Mouse (Mus musculus) neural tube, embryonic 14.5 days (tissue): ENCODE data around the gene Smok3a. TPM values are rescaled to one million over a fixed set of nuclear protein-coding genes. Genes with fewer than 3 reads are reported as not detected.

Experiments used
- ATAC-seq: fragments of 200-750 bp; cut with Nextera tagmentation; 2 replicates; pipeline ENCODE4 v1.8.0; 2017; ENCODE audit warnings: low read depth, mild to moderate bottlenecking, moderate TSS enrichment, moderate library complexity
- H3K27ac ChIP-seq: fragments of 300-500 bp; sonication (generic); 2 replicates; pipeline ENCODE4 v1.5.1; 2014; ENCODE audit warnings: low read depth, mild to moderate bottlenecking, control low read depth, low read length, moderate library complexity, mixed read lengths
- H3K27me3 ChIP-seq: fragments of 300-500 bp; sonication (generic); 2 replicates; pipeline ENCODE4 v1.6.1; 2014; ENCODE audit warnings: low read length; ENCODE audit not compliant: control insufficient read depth, insufficient read depth
- H3K36me3 ChIP-seq: fragments of 300-500 bp; sonication (generic); 2 replicates; pipeline ENCODE4 v1.6.1; 2014; ENCODE audit warnings: low read length, mixed read lengths; ENCODE audit not compliant: control insufficient read depth, insufficient read depth
- H3K4me1 ChIP-seq: fragments of 300-500 bp; sonication (generic); 2 replicates; pipeline ENCODE4 v1.6.1; 2014; ENCODE audit warnings: low read length; ENCODE audit not compliant: control insufficient read depth, insufficient read depth
- H3K4me2 ChIP-seq: fragments of 300-500 bp; sonication (generic); 2 replicates; pipeline ENCODE4 v1.6.1; 2014; ENCODE audit warnings: mild to moderate bottlenecking, low read depth, low read length, control low read depth
- H3K4me3 ChIP-seq: fragments of 300-500 bp; sonication (generic); 2 replicates; pipeline ENCODE4 v1.5.1; 2014; ENCODE audit warnings: low read depth, low read length, control low read depth, mixed read lengths
- H3K9ac ChIP-seq: fragments of 300-500 bp; sonication (generic); replicated peaks from 2 replicates; pipeline ENCODE4 v1.6.1; 2014; ENCODE audit warnings: low read depth, mild to moderate bottlenecking, control low read depth, low read length, mixed read lengths
- H3K9me3 ChIP-seq: fragments of 300-500 bp; sonication (generic); 2 replicates; pipeline ENCODE4 v1.6.1; 2016; ENCODE audit warnings: low read length; ENCODE audit not compliant: control insufficient read depth
- WGBS: fragments of 180-500 bp; shearing (Covaris S2); extraction: QIAGEN DNeasy Blood & Tissue Kit; methylation state at CpG from one replicate; pipeline ENCODE4 v1.1.7; 2014; 5-methylcytosine and 5-hydroxymethylcytosine counted together
- polyA plus RNA-seq: library from polyadenylated mRNA; unstranded; fragments of >200 nt; fragmentation: Nextera tagmentation; extraction: Ambion mirVana; gene quantifications from 2 replicates; pipeline ENCODE4 v1.2.1, GENCODE M21; 2014

Gene Smok3a
- polyA plus RNA-seq, 1 experiment from 2014 or later = not detected

DNA sequence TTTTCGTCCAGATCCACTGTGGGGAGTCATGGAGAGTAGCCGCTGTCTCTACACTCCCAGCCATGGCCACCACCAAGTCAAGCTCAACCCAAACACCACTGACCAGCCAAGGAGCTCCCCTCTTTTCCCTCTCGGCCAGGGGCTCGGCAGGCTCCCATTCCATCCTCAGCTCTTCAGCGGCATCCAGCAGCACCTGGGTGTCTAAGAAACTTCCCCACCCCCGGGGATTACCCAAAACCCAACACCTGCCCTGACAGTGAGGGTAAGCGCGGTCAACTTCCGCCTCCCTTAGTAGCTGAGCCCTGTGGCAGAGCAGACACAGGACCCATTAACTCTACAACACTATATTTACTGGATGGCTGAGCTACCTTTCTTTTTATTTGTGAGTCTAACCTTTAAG is 60.4 kb downstream of the Smok3a start:
- H3K27ac ChIP-seq = no peak overlapping the region
- H3K36me3 ChIP-seq = no peaks in the 10 kb centered on the region
- no peak for ATAC-seq
- H3K4me3 ChIP-seq = no peak overlapping the region
- no peaks in the 10 kb centered on the region for H3K9me3 ChIP-seq
- no peak overlapping the region for H3K9ac ChIP-seq
- 88% methylated on average over 9 of the region's 9 CpGs for WGBS
- H3K27me3 ChIP-seq = no peaks in the 10 kb centered on the region
- H3K4me2 ChIP-seq = no peak overlapping the region
- H3K4me1 ChIP-seq = peaks cover 4% of the 10 kb centered on the region

DNA sequence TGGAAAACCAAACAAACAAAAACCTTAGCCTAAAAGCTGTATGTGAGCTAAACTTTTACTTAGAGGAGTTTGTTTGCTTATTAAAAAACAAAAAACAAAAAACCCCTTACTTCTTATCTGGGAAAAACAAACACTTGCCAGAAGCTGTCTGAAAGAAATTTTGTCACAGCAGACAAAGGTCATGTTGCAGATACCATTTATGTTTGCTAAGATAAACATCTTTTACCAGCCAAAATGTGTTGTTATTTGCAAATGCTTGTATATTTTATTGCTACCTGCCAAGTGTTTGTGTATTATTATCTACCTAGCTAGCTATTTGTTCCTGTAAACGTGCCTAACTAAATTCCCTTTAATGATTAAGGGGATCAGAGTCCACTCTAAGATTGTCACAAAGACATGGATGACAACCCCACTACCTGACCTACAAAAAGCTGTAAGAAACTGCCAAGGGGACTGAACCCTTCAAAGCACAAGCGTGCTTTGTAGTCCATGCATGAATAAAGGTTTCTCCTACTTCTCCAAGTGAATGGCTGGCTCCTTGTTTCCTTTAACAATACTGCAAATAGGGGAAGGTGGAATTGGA is 62.3 kb downstream of the Smok3a start:
- Histone ChIP-seq H3K4me3 (no peak overlapping the region), H3K36me3 (peaks cover 4% of the 10 kb centered on the region; the same call in 1 of the 2 replicates), H3K9ac (no peak overlapping the region), H3K27me3 (no peaks in the 10 kb centered on the region), H3K4me2 (no peak overlapping the region), H3K9me3 (no peaks in the 10 kb centered on the region), H3K27ac (no peak overlapping the region), H3K4me1 (peaks cover 12% of the 10 kb centered on the region)
- WGBS = 61% methylated on average over 2 of the region's 2 CpGs
- ATAC-seq = no peak

DNA sequence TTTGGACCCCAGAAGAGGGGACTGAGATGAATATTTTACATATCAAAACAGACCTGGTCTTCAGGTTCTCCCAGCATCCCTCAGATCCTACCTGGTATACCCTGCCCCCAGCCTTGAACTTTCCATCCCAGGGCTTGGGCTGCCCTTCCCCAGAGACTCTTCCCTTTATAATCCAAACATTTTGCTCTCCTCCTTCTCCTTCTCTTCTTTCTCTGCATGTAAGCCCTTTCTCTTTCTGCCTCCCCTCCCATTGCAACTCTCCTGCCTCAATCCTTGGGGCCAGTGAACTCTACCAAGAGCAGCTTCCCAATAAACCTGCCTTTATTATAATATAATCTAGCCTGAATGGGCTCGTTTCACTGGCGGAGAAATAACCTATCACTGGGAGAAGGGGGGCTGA is 62.9 kb downstream of the Smok3a start:
- WGBS = 84% methylated on average over 2 of the region's 2 CpGs
- no peak overlapping the region for H3K9ac ChIP-seq
- no peak overlapping the region for H3K4me3 ChIP-seq

More for the DNA sequence above, 62.9 kb downstream of the Smok3a start:
- peaks cover 12% of the 10 kb centered on the region for H3K4me1 ChIP-seq
- H3K9me3 ChIP-seq = no peaks in the 10 kb centered on the region
- ATAC-seq = no peak
- H3K36me3 ChIP-seq = peaks cover 4% of the 10 kb centered on the region; the same call in 1 of the 2 replicates
- no peaks in the 10 kb centered on the region for H3K27me3 ChIP-seq
- H3K27ac ChIP-seq = no peak overlapping the region
- no peak overlapping the region for H3K4me2 ChIP-seq

Other genes with a start within 250 kb of the Smok3a start
- 37.8 and 43.7 TPM in 2 replicates for gene Ppp1r35, start 242.4 kb upstream of the Smok3a start, polyA plus RNA-seq
- gene Mepce, start 233.6 kb upstream of the Smok3a start, polyA plus RNA-seq = 13.1 and 17.0 TPM in 2 replicates
- 11.2 and 13.9 TPM in 2 replicates for gene Zcwpw1, start 233.5 kb upstream of the Smok3a start, polyA plus RNA-seq
- not detected in 2 replicates for gene Pilra, start 185.0 kb upstream of the Smok3a start, polyA plus RNA-seq
- not detected in 2 replicates for gene Pilrb1, start 163.2 kb upstream of the Smok3a start, polyA plus RNA-seq
- not detected in 2 replicates for gene Pilrb2, start 149.4 kb upstream of the Smok3a start, polyA plus RNA-seq
- not detected in 2 replicates for gene Cyp3a13, start 99.6 kb upstream of the Smok3a start, polyA plus RNA-seq
- gene Gjc3, start 58.2 kb upstream of the Smok3a start, polyA plus RNA-seq = 0.31 and 0.70 TPM in 2 replicates
- not detected in 2 replicates for gene Azgp1, start 39.7 kb upstream of the Smok3a start, polyA plus RNA-seq
- gene Smok3b, start 168 bp downstream of the Smok3a start, polyA plus RNA-seq = not detected in 2 replicates
- gene Smok3c, start 31.9 kb downstream of the Smok3a start, polyA plus RNA-seq = not detected in 2 replicates
- gene Zkscan1, start 63.8 kb downstream of the Smok3a start, polyA plus RNA-seq = 31.2 and 39.4 TPM in 2 replicates
- gene Zscan21, start 95.6 kb downstream of the Smok3a start, polyA plus RNA-seq = 90.9 and 98.7 TPM in 2 replicates
- 25.3 and 25.8 TPM in 2 replicates for gene Zfp113, start 134.5 kb downstream of the Smok3a start, polyA plus RNA-seq
- 245 and 252 TPM in 2 replicates for gene Cops6, start 139.8 kb downstream of the Smok3a start, polyA plus RNA-seq
- 17.2 and 17.7 TPM in 2 replicates for gene Ap4m1, start 150.7 kb downstream of the Smok3a start, polyA plus RNA-seq
- 71.5 and 81.4 TPM in 2 replicates for gene Mcm7, start 151.2 kb downstream of the Smok3a start, polyA plus RNA-seq
- 71.7 and 73.2 TPM in 2 replicates for gene Taf6, start 166.2 kb downstream of the Smok3a start, polyA plus RNA-seq
- 22.7 and 29.2 TPM in 2 replicates for gene Cnpy4, start 166.2 kb downstream of the Smok3a start, polyA plus RNA-seq
- gene Mblac1, start 173.1 kb downstream of the Smok3a start, polyA plus RNA-seq = 12.9 and 14.6 TPM in 2 replicates
- not detected in 2 replicates for gene Nxpe5, start 204.6 kb downstream of the Smok3a start, polyA plus RNA-seq
- 71.7 and 90.4 TPM in 2 replicates for gene Lamtor4, start 234.2 kb downstream of the Smok3a start, polyA plus RNA-seq
- gene BC037034, start 242.8 kb downstream of the Smok3a start, polyA plus RNA-seq = 16.3 and 16.5 TPM in 2 replicates